23 mouse cellular contexts compared by ENCODE assay signal in the genomic region with DNA sequence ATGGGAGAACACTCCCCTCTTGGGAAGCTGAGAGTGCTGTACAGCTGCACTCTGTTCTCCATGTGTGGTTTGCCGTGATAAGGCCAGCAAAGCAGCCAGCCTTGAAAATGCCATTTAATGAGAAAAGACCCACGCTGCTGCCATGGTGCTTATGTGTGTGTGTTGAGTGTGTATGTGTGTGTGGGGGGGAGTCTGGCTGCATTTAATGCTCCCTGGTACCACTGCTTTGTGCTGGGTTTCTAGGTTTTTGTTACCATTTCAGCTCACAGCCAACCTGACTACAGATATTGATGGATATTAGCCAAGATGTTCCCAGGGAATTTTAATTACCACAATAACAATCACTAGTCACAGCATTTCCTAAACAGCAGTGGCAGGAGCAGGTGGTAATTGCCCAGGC.
DNase-seq lines count a peak whose midpoint lies in the region; ATAC-seq and TF ChIP-seq lines count a peak whose summit lies in the region.
"Had no signal": no experiment of that assay in that cellular context is flagged by ENCODE, and none has a peak within 500 bp of the region (broad histone marks: within the 10 kb centered on the region; RNA-seq: fewer than 3 reads in every experiment).

No protein-coding gene starts in this region.

- no peaks in the 10 kb centered on the region for H3K9me3 ChIP-seq in midbrain, embryonic 10.5 days (replicated peaks)
- H3K9me3 ChIP-seq in midbrain, postnatal 0 days (ENCODE audit: low read length): no peaks in the 10 kb centered on the region
- H3K9me3 ChIP-seq in forebrain, postnatal 0 days (ENCODE audit: low read length): no peaks in the 10 kb centered on the region
- no peaks in the 10 kb centered on the region for H3K9me3 ChIP-seq in midbrain, embryonic 13.5 days
- H3K9me3 ChIP-seq: embryonic facial prominence, embryonic 10.5 days; intestine, embryonic 15.5 days; megakaryocyte, embryonic 14.5 days had no signal

- H3K4me1 ChIP-seq in midbrain, embryonic 10.5 days: peaks cover 27% of the 10 kb centered on the region
- H3K4me1 ChIP-seq in midbrain, postnatal 0 days (ENCODE audit: insufficient read depth, low read length): peaks cover 4% of the 10 kb centered on the region; the same call in 1 of the 2 replicates
- H3K4me1 ChIP-seq in forebrain, postnatal 0 days (ENCODE audit: insufficient read depth): no peaks in the 10 kb centered on the region; the same call in 1 of the 2 replicates
- H3K4me1 ChIP-seq in midbrain, embryonic 13.5 days (replicated peaks): peaks cover 29% of the 10 kb centered on the region

- DNase-seq in midbrain, embryonic 10.5 days (ENCODE audit: low spot score): no peak
- no peak for DNase-seq in midbrain, postnatal 0 days (ENCODE audit: low spot score)
- peak; percentile 73 for DNase-seq in brain, embryonic 14.5 days (ENCODE audit: low read depth)
- no peak for DNase-seq in forebrain, postnatal 0 days
- no peak for DNase-seq in right cerebral cortex, adult 2 months (ENCODE audit: low spot score in 2 of 2)
- DNase-seq in heart, postnatal 4 days: no peak
- no peak for DNase-seq in thymus, postnatal 10 days (ENCODE audit: low spot score in 2 of 2)
- DNase-seq: B cell, adult 2 months; cerebellum, adult 8-10 months; gastrocnemius, postnatal 14 days; heart, adult 18-20 months; heart, postnatal 36 days; kidney, postnatal 36 days; layer of hippocampus, adult 9-11 months; lung, adult 18-20 months; lung, postnatal 14 days; right cerebral cortex, postnatal 14 days; thymus, postnatal 25 days had no signal

- no peaks in the 10 kb centered on the region for H3K36me3 ChIP-seq in midbrain, embryonic 10.5 days
- no peaks in the 10 kb centered on the region for H3K36me3 ChIP-seq in midbrain, postnatal 0 days (ENCODE audit: insufficient read depth, low read length)
- H3K36me3 ChIP-seq in forebrain, postnatal 0 days (ENCODE audit: insufficient read depth): no peaks in the 10 kb centered on the region
- no peaks in the 10 kb centered on the region for H3K36me3 ChIP-seq in midbrain, embryonic 13.5 days
- H3K36me3 ChIP-seq: embryonic facial prominence, embryonic 10.5 days; intestine, embryonic 15.5 days had no signal

- no peak for TF ChIP-seq POLR2A in brain, embryonic 14.5 days (IDR thresholded peaks at IDR 0.05; ENCODE audit: borderline replicate concordance, extremely low read depth, insufficient read depth, insufficient read length, poor library complexity, severe bottlenecking)

- no peak overlapping the region for H3K4me3 ChIP-seq in midbrain, embryonic 10.5 days
- no peak overlapping the region for H3K4me3 ChIP-seq in midbrain, postnatal 0 days (ENCODE audit: low read depth, low read length)
- no peak overlapping the region for H3K4me3 ChIP-seq in forebrain, postnatal 0 days (ENCODE audit: low read depth, low read length)
- H3K4me3 ChIP-seq in midbrain, embryonic 13.5 days (replicated peaks): no peak overlapping the region
- H3K4me3 ChIP-seq: embryonic facial prominence, embryonic 10.5 days; intestine, embryonic 15.5 days had no signal

- ATAC-seq in midbrain, postnatal 0 days (ENCODE audit: low FRiP score): no peak
- ATAC-seq in forebrain, postnatal 0 days: peak; percentile 14; the same call in 1 of the 2 replicates
- ATAC-seq in midbrain, embryonic 13.5 days: peak; percentile 55; the same call in 1 of the 2 replicates
- ATAC-seq: intestine, embryonic 15.5 days had no signal

- H3K27ac ChIP-seq in midbrain, embryonic 10.5 days (replicated peaks): 0 out of 2 replicates have a peak overlapping the region, but pooled peaks have one; percentile 13
- H3K27ac ChIP-seq in midbrain, postnatal 0 days (ENCODE audit: low read depth, low read length): no peak overlapping the region
- no peak overlapping the region for H3K27ac ChIP-seq in forebrain, postnatal 0 days (ENCODE audit: low read depth, low read length)
- H3K27ac ChIP-seq in midbrain, embryonic 13.5 days: peak overlapping the region; percentile 41; the same call in 1 of the 2 replicates
- H3K27ac ChIP-seq: embryonic facial prominence, embryonic 10.5 days; intestine, embryonic 15.5 days had no signal

- no peak for TF ChIP-seq CTCF in midbrain, postnatal 0 days (IDR thresholded peaks at IDR 0.05)
- no peak for TF ChIP-seq CTCF in brain, embryonic 14.5 days (IDR thresholded peaks at IDR 0.05; ENCODE audit: borderline replicate concordance, extremely low read depth, insufficient read depth, insufficient read length)
- TF ChIP-seq CTCF in forebrain, postnatal 0 days (IDR thresholded peaks at IDR 0.05; ENCODE audit: low read depth): no peak

- H3K27me3 ChIP-seq in midbrain, embryonic 10.5 days (ENCODE audit: low read depth, poor library complexity, severe bottlenecking): no peaks in the 10 kb centered on the region
- no peaks in the 10 kb centered on the region for H3K27me3 ChIP-seq in midbrain, postnatal 0 days (ENCODE audit: insufficient read depth, low read length)
- no peaks in the 10 kb centered on the region for H3K27me3 ChIP-seq in forebrain, postnatal 0 days (ENCODE audit: insufficient read depth, low read length)
- H3K27me3 ChIP-seq in midbrain, embryonic 13.5 days: no peaks in the 10 kb centered on the region
- H3K27me3 ChIP-seq: intestine, embryonic 15.5 days; megakaryocyte, embryonic 14.5 days had no signal

- H3K4me2 ChIP-seq in midbrain, postnatal 0 days (ENCODE audit: low read depth, low read length, poor library complexity, severe bottlenecking): no peak overlapping the region
- H3K4me2 ChIP-seq in forebrain, postnatal 0 days (ENCODE audit: low read depth): no peak overlapping the region
- no peak overlapping the region for H3K4me2 ChIP-seq in midbrain, embryonic 13.5 days (replicated peaks)
- H3K4me2 ChIP-seq: intestine, embryonic 15.5 days; liver, embryonic 11.5 days had no signal

- WGBS in midbrain, embryonic 10.5 days: 86% methylated on average over 2 of the region's 2 CpGs
- WGBS in midbrain, postnatal 0 days: 44% methylated on average over 2 of the region's 2 CpGs
- 36% methylated on average over 2 of the region's 2 CpGs for WGBS in forebrain, postnatal 0 days
- 62% methylated on average over 2 of the region's 2 CpGs for WGBS in midbrain, embryonic 13.5 days

- H3K9ac ChIP-seq in midbrain, postnatal 0 days (replicated peaks; ENCODE audit: low read length, poor library complexity, severe bottlenecking): no peak overlapping the region
- no peak overlapping the region for H3K9ac ChIP-seq in forebrain, postnatal 0 days
- H3K9ac ChIP-seq in midbrain, embryonic 13.5 days (replicated peaks): no peak overlapping the region
- H3K9ac ChIP-seq: intestine, embryonic 15.5 days had no signal

Comparison
In these comparisons a context has a peak if more than half of its experiments do, and no peak if none do; other contexts are left out.
1. H3K27ac ChIP-seq: peak in midbrain, embryonic 10.5 days (single experiment) and midbrain, embryonic 13.5 days (single experiment); none in midbrain, postnatal 0 days (single experiment) and forebrain, postnatal 0 days (single experiment).